Mouse (Mus musculus): Measurements from ENCODE around the gene Amacr. TPM values are rescaled to one million over a fixed set of nuclear protein-coding genes. Genes with fewer than 3 reads are reported as not detected.

Gene Amacr
- polyA plus RNA-seq, 1 experiment from 2014 or later: 14.9 TPM

GRCm38 (mm10) chr15:11037376-11037695, 55.8 kb downstream of the Amacr start:
- 6% methylated on average over 8 of the region's 8 CpGs for WGBS
- Histone ChIP-seq H3K9ac (no peak overlapping the region), H3K36me3 (no peaks in the 10 kb centered on the region), H3K27me3 (peaks cover 54% of the 10 kb centered on the region), H3K4me1 (peaks cover 17% of the 10 kb centered on the region), H3K4me2 (peak overlapping the region; percentile 64), H3K27ac (no peak overlapping the region), H3K4me3 (0 out of 2 replicates have a peak overlapping the region, but pooled peaks have one; percentile 38), H3K9me3 (no peaks in the 10 kb centered on the region)
- ATAC-seq (ENCODE audit: borderline replicate concordance, extremely low read depth, low FRiP score, low TSS enrichment): no peak

- peaks cover 54% of the 10 kb centered on the region for H3K27me3 ChIP-seq
- no peak within 1 kb of the TSS for H3K27ac ChIP-seq
- no peak for ATAC-seq (ENCODE audit: borderline replicate concordance, extremely low read depth, low FRiP score, low TSS enrichment)
- H3K4me1 ChIP-seq: peaks cover 17% of the 10 kb centered on the region
- H3K4me3 ChIP-seq: peak within 1 kb of the TSS; percentile 38
- H3K36me3 ChIP-seq: no peaks in the 10 kb centered on the region
- 3% methylated on average over 16 of the region's 16 CpGs for WGBS
- H3K9me3 ChIP-seq: no peaks in the 10 kb centered on the region
- no peak within 1 kb of the TSS for H3K9ac ChIP-seq
- peak within 1 kb of the TSS; percentile 64 for H3K4me2 ChIP-seq
Observed at GRCm38 (mm10) chr15:11037711-11038110, 56.2 kb downstream of the Amacr start, which contains the start of gene Rxfp3. Gene Rxfp3, minus strand, starts transcription at chr15:11037991.

- ATAC-seq (ENCODE audit: borderline replicate concordance, extremely low read depth, low FRiP score, low TSS enrichment): no peak
Observed at GRCm38 (mm10) chr15:11038476-11038875, 56.9 kb downstream of the Amacr start.

GRCm38 (mm10) chr15:11040067-11040466, 58.5 kb downstream of the Amacr start:
- no peak overlapping the region for H3K4me3 ChIP-seq
- H3K9ac ChIP-seq: no peak overlapping the region
- H3K4me2 ChIP-seq: no peak overlapping the region
- no peaks in the 10 kb centered on the region for H3K36me3 ChIP-seq
- no peaks in the 10 kb centered on the region for H3K9me3 ChIP-seq
- H3K4me1 ChIP-seq: peaks cover 17% of the 10 kb centered on the region
- ATAC-seq (ENCODE audit: borderline replicate concordance, extremely low read depth, low FRiP score, low TSS enrichment): no peak
- H3K27ac ChIP-seq: no peak overlapping the region
- WGBS: 24% methylated on average over 5 of the region's 5 CpGs
- H3K27me3 ChIP-seq: peaks cover 34% of the 10 kb centered on the region

More at GRCm38 (mm10) chr15:11038476-11038875, 56.9 kb downstream of the Amacr start:
- WGBS: under 1% methylated on average over 12 of the region's 12 CpGs
- Histone ChIP-seq H3K36me3 (no peaks in the 10 kb centered on the region), H3K9ac (no peak overlapping the region), H3K27ac (no peak overlapping the region), H3K4me3 (no peak overlapping the region), H3K9me3 (no peaks in the 10 kb centered on the region), H3K4me1 (peaks cover 17% of the 10 kb centered on the region), H3K4me2 (no peak overlapping the region), H3K27me3 (peaks cover 49% of the 10 kb centered on the region)

GRCm38 (mm10) chr15:11041229-11041628, 59.7 kb downstream of the Amacr start:
- ATAC-seq (ENCODE audit: borderline replicate concordance, extremely low read depth, low FRiP score, low TSS enrichment): no peak
- Histone ChIP-seq H3K4me2 (no peak overlapping the region), H3K9me3 (no peaks in the 10 kb centered on the region), H3K4me3 (no peak overlapping the region), H3K27ac (no peak overlapping the region), H3K36me3 (no peaks in the 10 kb centered on the region), H3K4me1 (peaks cover 10% of the 10 kb centered on the region), H3K27me3 (peaks cover 22% of the 10 kb centered on the region), H3K9ac (no peak overlapping the region)
- 53% methylated on average over 2 of the region's 2 CpGs for WGBS

GRCm38 (mm10) chr15:11042828-11043227, 61.3 kb downstream of the Amacr start:
- 79% methylated on average over 5 of the region's 5 CpGs for WGBS
- Histone ChIP-seq H3K4me1 (no peaks in the 10 kb centered on the region), H3K36me3 (no peaks in the 10 kb centered on the region), H3K27ac (no peak overlapping the region), H3K4me2 (no peak overlapping the region), H3K9ac (no peak overlapping the region), H3K4me3 (no peak overlapping the region), H3K27me3 (peaks cover 6% of the 10 kb centered on the region), H3K9me3 (no peaks in the 10 kb centered on the region)
- no peak for ATAC-seq (ENCODE audit: borderline replicate concordance, extremely low read depth, low FRiP score, low TSS enrichment)

Other genes with a start within 250 kb of the Amacr start
- 2.0 and 3.0 TPM in 2 replicates for gene C1qtnf3, start 29.4 kb upstream of the Amacr start, polyA plus RNA-seq (2015; fragmentation: Nextera tagmentation; extraction: Ambion mirVana)
- gene Slc45a2, start 19.0 kb downstream of the Amacr start, polyA plus RNA-seq (2015; fragmentation: Nextera tagmentation; extraction: Ambion mirVana): not detected in 2 replicates
- gene Rxfp3, start 56.2 kb downstream of the Amacr start, polyA plus RNA-seq (2015; fragmentation: Nextera tagmentation; extraction: Ambion mirVana): 0.04 and 0.05 TPM in 2 replicates
- 3.6 and 4.1 TPM in 2 replicates for gene Adamts12, start 83.0 kb downstream of the Amacr start, polyA plus RNA-seq (2015; fragmentation: Nextera tagmentation; extraction: Ambion mirVana)

Measured in lung, embryonic 15.5 days (tissue).